Mouse (Mus musculus): ENCODE measurements around the gene Pde4c.
A peak's percentile ranks its signal among the peaks of the same experiment; 100 is the strongest.

The Pde4c gene

GRCm38 (mm10) chr8:70768231-70768776, 44.8 kb downstream of the Pde4c start:
- DNase-seq = no peak

GRCm38 (mm10) chr8:70768956-70769355, 45.4 kb downstream of the Pde4c start:
- DNase-seq = no peak

- DNase-seq = peak; percentile 95
Observed at GRCm38 (mm10) chr8:70769359-70769758, 45.8 kb downstream of the Pde4c start.

- no peak for DNase-seq
Observed at GRCm38 (mm10) chr8:70769858-70770257, 46.3 kb downstream of the Pde4c start.

GRCm38 (mm10) chr8:70770748-70771147, 47.2 kb downstream of the Pde4c start:
- DNase-seq = no peak

GRCm38 (mm10) chr8:70771217-70771616, 47.7 kb downstream of the Pde4c start:
- DNase-seq = no peak

- DNase-seq = no peak
Observed at GRCm38 (mm10) chr8:70772075-70772474, 48.6 kb downstream of the Pde4c start.

- no peak for DNase-seq
Observed at GRCm38 (mm10) chr8:70772890-70773289, 49.4 kb downstream of the Pde4c start.

GRCm38 (mm10) chr8:70773410-70773809, 49.9 kb downstream of the Pde4c start:
- DNase-seq = no peak

- DNase-seq = no peak
Observed at GRCm38 (mm10) chr8:70773833-70774232, 50.3 kb downstream of the Pde4c start.

- no peak for DNase-seq
Observed at GRCm38 (mm10) chr8:70774740-70775139, 51.2 kb downstream of the Pde4c start.

- DNase-seq = no peak
Observed at GRCm38 (mm10) chr8:70775227-70775626, 51.7 kb downstream of the Pde4c start.

- DNase-seq = no peak
Observed at GRCm38 (mm10) chr8:70775851-70776495, 52.5 kb downstream of the Pde4c start.

- DNase-seq = peak; percentile 100
Observed at GRCm38 (mm10) chr8:70776496-70777444, 53.2 kb downstream of the Pde4c start, which contains the start of gene Pik3r2. TSS of gene Pik3r2 (minus strand) at chr8:70776713.

GRCm38 (mm10) chr8:70780093-70780492, 56.6 kb downstream of the Pde4c start:
- no peak for DNase-seq

- DNase-seq = no peak
Observed at GRCm38 (mm10) chr8:70786291-70787050, 63.0 kb downstream of the Pde4c start.

GRCm38 (mm10) chr8:70787051-70787445, 63.5 kb downstream of the Pde4c start:
- no peak for DNase-seq

GRCm38 (mm10) chr8:70787941-70788667, 64.6 kb downstream of the Pde4c start:
- DNase-seq = peak; percentile 79

GRCm38 (mm10) chr8:70789046-70789445, 65.5 kb downstream of the Pde4c start:
- no peak for DNase-seq

GRCm38 (mm10) chr8:70790846-70791245, 67.3 kb downstream of the Pde4c start:
- DNase-seq = no peak

GRCm38 (mm10) chr8:70791294-70791701, 67.8 kb downstream of the Pde4c start:
- no peak for DNase-seq

All from embryo, embryonic 11 days (tissue).